Mouse (Mus musculus) CD8-positive naive resting alpha-beta T cell, adult 2 months (primary cell): ENCODE measurements around the gene Zfp683.

ENCODE experiments used
- DNase-seq, 2 experiments: peaks; one replicate each; pipeline ENCODE4 v3.0.0; 2022; ENCODE audit warnings: low read depth in 2 of 2, low spot score in 2 of 2

Zfp683 gene

GRCm38 (mm10) chr4:134051912-134052311 is 1.7 kb upstream of the Zfp683 start:
- no peak for DNase-seq

DNA sequence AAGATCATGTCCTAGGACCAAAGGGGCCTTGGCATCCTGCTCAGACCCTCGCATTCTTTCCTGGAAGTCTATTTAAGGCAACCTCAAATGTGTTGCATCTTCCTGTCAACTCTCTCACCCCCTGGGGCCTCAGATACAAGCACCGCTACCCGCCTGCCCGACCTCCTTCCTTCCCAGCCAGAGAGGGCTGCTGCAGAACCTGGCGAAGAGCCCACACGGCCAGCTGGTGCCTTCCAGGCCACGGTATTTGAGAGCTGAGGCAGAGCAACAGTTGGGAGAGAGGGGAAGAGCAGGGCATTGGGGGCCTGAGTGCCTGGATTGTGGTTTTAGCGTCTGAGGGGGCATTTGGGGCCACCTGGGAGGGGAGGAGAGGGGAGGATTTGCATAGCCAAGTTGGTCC is 1.1 kb upstream of the Zfp683 start:
- no peak for DNase-seq

DNA sequence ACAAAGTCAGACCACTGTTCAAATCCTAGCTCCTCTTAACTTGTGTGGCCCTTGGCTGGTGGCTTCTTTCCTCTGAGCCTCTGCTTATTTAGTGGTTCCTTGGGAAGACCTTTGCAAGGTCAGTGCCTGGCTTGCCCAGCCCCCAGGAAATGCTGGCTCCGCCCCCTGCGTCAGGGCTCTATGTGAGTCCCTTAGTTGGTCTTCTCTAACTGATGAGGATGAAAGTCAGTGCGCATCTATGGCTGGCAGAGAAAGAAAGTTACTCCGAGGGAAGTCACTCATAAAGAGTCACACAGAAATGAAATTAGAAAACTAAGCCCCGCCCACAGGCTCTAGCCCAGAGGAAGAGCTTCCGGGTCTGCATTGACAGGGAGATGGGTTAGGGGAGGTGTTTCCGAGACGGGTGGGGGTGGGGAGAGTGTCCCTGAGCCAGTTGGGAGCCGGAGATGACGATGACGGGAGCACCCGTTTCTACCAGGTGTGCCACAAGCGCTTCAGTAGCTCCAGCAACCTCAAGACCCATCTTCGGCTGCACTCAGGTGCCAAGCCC is 4.6 kb downstream of the Zfp683 start:
- DNase-seq, result peak in 1 of 2 experiments; percentile 24

DNA sequence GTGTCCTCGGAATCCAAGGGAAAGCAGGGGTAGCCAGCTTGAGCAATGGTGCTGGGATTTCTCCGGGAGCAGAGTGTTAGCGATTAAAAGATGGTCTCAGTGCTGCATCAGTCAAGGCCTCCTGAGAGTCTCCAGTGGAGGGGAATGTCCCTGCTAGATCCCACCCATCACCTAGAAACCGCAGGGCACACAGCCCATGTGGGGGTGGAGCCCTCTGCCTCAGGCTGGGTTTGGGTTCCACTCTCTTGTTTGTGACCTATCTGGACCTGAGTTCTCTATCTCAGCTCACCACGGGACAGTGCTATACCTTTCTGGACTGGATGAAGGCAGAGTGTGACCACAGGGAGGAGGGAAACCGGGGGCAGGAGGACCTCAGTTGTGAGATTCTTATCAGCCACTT is 5.3 kb downstream of the Zfp683 start:
- peak in 1 of 2 experiments; percentile 25 for DNase-seq

DNA sequence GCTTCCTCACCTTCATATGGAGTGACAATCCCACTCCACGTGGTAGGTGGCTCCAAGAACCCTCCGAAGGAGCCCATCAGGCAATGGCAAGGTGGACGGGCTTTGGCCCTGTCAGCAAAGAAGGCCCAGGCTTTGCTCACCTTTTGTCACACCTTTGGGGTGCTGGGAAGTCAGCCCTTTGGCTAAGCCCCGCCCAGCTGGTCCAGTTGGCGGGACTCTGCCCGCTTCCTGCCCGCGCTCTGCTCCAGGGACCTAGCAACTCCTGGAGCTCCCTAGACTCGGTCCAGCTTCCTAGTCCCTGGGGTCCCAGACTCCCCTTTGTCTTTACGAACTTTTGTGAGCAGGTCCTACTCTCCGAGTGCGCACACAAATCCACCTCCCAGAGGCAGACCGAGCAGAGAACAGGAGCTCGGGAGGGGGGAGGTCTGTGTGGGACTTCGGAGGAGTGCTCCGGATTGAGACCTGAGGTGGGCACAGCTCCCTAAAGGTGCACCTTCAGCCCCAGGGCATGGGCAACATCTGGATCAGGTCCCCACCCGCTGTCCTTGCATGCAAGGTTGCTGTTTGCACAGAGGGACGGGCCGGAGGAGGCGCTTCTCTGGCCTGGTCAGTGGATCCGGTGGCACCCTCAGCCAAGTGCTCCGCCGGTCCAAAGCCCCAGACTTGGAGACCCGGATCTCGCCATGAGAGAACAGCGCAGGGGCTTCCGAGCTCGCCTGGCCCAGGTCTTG is 6.7 kb downstream of the Zfp683 start, which contains the start of gene Crybg2:
Gene Crybg2, plus strand, starts transcription at position 681 of the 731 bp plus-strand sequence.
- no peak for DNase-seq

GRCm38 (mm10) chr4:134061166-134061830 is 7.7 kb downstream of the Zfp683 start:
- DNase-seq, result peak in 1 of 2 experiments; percentile 49

DNA sequence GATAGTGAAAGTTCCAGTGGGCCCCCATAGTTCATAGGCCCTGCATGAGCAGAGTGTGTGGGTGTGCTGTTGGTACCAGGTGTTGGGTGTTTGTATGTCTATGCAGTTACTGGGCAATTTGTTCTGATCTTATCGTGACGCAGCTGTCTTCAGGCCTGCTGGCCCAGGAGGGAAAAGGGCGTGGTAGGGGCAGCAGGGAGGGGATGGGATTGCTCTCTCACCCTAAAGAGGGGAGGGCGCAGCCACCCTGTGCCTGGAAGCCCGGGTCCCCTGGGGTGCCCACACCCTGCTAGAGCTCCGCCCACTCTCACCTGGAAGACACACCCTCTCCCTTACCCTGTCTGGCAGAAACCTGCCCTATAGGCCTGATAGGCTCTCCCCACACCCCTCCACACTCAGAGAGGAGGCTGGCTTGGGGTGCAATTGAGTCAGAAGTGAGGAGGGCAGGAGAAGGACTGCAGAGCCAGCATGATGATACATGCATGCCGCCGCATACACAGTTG is 8.4 kb downstream of the Zfp683 start:
- no peak for DNase-seq

DNA sequence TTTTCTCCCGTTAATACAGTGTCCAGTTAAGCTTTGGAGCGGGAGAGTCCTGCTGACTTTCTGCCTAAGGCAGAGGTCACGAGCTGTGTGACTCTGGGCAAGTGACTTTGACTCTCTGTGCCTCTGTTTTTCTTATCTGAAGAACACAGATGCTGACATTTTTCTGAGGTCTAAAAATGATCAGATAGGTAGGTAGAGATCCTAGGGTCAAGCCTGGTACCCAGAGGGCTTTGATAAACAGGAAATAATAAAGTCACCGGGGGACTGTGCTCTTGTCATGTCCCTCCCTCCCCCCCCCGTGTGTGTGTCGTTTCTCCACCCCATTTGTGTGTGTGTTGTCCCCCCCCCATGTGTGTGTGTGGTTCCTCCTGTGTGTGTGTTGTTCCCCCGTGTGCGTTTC is 8.9 kb downstream of the Zfp683 start:
- no peak for DNase-seq

DNA sequence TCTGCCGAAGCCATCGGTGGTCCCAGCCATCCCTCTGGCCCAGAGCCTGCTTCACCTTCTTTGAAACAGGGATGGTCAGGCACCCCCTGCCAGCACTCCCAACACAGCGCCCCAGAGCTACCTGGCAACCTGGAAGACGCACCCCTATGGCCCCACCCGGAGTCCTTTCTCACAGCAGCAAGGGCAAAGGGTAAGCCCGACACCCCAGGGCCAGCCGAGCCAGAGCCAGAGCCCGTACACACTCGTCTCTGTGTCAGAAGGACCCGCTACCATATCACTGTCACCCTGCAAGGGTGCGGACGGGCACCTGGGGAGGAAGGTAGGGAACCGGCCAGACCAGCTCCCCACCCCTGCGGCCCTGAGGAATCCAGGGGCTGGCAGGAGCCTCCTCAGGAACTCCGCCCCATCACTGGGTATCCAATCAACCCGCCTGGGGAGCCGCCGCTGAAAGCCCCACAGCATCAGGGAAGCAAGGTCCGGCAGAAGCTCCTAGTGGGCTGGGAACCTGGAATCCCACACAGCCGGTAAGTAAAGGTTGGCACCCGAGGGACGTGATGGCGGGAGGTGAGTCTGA is 11.9 kb downstream of the Zfp683 start:
- DNase-seq, result no peak

DNA sequence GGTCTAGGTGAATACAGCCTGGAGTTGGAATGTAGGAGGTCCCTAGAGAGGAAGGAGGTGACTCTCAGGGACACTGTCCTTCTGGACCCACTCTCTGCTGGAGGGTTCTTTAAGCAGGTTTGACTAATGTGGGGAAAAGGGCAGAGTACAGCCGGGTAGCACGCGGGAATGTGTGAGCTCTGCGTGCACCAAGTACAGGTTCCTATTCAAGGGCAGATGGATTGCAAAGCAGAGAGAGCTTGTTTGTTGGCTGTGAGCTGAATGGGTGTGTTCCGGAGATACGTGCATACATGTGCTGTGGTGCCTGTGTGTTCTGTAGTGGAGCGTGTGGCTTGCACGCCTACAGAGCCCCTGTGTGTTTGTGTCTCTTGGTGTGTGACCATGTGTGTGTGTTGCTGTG is 13.7 kb downstream of the Zfp683 start:
- DNase-seq, result no peak

DNA sequence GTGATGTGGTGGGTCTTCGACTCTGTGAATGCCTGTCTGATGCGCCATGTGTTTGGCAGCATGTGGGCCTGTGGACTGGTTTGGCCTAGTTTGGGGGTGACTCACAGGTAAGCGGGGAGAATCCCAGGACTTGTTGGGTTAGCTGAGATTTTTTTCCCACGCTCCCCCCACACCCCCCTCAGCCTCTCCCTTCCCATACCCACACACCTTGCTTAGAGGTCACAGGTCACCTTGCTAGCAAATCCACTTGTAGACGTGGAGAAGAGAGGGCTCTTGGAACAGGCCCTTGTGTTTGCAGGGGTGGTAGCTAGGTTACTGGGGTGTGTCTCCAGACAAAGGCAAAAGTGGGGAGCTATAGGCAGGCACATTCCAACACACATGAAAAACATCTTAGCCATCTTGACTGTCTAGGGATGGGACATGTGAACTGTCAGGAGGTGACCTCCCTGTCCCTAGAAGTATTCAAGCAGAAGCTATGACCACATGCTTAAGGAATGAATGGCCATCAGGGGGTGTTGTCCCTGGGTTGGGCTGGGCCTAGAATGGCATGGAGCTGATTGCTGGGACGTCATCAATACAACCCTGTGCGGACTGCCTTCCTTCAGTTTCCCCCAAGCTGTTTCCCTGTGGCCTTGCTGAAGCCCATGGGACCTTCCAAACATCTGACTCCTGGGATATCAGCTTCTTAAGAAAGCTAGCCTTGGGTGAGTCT is 14.4 kb downstream of the Zfp683 start:
- no peak for DNase-seq

- no peak for DNase-seq
These were observed 15.3 kb downstream of the Zfp683 start for GRCm38 (mm10) chr4:134068793-134069580.

DNA sequence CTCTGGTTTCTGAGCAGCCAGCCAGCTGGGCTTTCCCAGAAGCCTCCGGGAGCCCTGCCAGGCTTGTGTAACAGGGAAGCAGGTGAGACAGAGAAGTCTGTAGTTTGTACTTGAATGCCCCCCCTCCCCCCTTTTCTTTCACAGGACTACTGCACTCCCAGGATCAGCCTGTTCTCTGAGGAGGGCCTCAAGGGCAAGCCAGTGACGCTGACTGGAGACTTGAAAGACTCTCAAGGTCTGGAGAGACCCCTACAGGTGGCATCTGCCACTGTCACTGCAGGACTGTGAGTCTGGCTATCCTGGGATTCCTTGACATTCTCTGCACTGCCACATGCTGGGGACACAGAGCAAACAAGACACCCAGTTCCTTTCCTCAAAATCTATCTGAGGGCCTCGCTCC is 25.1 kb downstream of the Zfp683 start:
- DNase-seq, result peak in 1 of 2 experiments; percentile 56

DNA sequence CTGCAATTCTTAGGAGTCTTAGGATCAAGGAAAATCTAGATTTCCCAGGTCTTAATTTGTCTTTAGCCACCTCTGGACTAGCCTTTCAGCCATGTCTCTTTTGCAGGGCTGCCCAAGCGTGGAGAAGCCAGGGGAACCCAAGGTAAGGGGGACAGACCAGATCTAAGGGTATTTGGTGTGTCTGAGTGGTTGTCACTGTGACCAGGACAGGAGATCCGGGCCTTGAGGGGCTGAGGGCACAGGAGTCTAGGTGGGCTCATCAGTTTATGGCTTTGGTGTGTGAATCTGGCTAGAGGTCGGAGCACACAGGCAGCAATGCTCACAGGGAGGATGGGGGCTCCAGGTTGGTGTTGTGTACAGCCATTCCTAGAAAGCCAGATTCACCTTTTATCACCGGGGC is 27.0 kb downstream of the Zfp683 start:
- no peak for DNase-seq

GRCm38 (mm10) chr4:134081730-134082386 is 28.2 kb downstream of the Zfp683 start:
- peak; percentile 79 to 88 for DNase-seq

DNA sequence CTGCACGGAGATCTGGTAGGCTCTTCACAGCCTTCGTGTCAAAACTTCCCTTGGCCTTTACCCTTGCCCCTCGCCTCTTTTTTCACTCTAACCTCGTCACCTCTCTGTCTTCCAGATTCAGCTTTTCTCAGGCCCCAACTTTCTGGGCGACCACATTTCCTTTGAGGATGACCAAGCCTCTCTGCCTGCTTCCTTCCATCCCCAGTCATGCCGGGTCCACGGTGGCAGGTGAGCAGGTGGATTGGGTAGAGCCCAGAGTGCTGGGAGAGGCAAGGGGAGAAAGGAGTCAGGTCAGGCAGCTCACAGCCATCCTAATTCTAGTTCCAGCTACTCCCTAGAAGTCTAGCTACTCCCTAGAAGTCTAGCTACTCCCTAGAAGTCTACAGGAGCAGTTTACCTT is 28.8 kb downstream of the Zfp683 start:
- no peak for DNase-seq

- no peak for DNase-seq
These were observed 31.4 kb downstream of the Zfp683 start for GRCm38 (mm10) chr4:134084999-134085398.

- DNase-seq, result peak; percentile 45 to 62
These were observed 33.8 kb downstream of the Zfp683 start for GRCm38 (mm10) chr4:134087412-134087811.

GRCm38 (mm10) chr4:134089029-134089428 is 35.4 kb downstream of the Zfp683 start:
- no peak for DNase-seq
